Mouse (Mus musculus) heart, adult 9 months (tissue): ENCODE data around the gene Gle1.

Experiments used
- DNase-seq, 2 experiments: peaks; one replicate each; pipeline ENCODE4 v3.0.0; 2022; ENCODE audit warnings: low spot score in 2 of 2

Gle1 gene

DNA sequence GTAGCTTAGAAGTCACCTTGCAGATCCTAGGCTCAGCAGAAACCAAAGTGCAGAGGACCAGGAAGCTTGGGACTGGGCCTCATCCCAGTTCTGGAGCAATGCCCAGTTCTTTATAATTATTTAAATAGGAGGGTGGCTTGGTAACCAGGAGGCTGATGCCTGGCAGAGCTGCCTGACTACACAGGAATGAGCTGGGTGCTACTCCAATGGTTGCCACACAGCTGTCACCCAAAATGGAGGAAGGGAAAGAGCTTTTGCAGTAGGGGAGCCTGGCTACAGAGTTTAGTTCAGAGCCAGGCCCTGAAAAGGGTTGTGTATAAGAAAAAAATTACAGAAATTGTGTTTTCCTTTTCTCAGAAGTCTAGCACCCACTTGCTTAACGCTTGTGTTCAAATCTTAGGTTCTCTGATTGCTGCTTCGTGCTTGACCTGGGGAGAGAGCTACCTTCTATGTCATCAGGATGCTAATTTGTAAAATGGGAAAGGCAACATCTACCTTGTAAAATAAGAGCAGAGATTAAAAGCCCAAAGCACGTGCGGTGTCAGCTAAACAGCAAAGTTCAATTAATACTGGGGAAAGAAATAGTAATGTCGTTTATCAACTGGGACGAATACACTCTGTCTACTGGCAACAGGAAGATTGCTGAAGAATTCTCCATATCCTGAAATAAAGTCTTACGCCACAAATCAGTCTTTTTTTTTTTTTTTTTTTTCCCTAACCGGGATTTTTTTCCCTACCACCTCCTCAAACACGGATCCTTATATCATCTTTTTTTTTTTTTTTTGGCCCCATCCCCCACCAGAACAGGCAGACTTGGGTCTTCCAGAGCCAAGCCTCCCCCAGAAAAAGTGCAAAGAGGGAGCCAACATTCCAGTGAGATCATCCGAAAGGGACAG, 29.4 kb downstream of the Gle1 start:
- DNase-seq: peak; percentile 55 to 57

- DNase-seq: peak; percentile 95 to 96
Measured at GRCm38 (mm10) chr2:29965250-29965843, 30.1 kb downstream of the Gle1 start, which contains the start of gene Sptan1. Sptan1 (plus strand) TSS chr2:29965560.

GRCm38 (mm10) chr2:29965906-29966305, 30.7 kb downstream of the Gle1 start:
- no peak for DNase-seq

DNA sequence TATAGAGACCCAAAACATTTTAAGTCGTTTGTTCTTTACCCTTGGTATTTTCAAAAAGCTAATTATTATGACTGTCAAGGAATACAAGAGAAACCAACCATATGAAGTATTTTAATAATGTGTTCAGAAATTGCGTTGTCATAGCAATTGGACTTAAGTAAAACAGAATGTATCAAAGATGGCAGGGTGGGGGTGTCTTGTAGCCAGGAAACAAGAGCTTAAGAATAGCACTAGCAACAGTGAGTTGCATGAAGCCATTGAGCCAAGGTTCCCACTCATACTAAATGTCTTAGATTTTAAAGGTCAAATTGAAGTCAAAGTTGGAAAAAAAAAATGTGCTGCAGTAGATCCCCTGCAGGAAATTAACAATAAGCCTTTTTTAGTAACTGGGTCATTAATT, 31.6 kb downstream of the Gle1 start:
- DNase-seq: no peak

DNA sequence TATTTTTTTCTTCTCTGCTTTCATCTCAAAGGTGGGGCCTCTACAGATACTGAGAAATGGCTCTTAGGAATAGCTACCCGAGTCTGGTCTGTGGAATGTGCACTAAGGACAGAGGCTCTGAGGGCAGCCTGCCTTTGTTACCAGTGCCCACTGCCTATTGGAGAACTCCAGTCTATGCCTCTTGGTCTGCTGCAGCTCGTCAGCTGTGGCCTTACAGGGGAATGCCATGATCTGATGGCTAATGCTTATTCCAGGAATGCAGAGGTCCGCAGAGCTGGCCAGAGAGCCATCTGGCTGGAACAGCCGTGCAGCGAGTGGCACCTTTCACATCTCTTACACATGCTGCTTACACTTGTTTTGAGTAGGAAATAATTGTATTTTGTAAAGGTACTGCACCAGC, 32.5 kb downstream of the Gle1 start:
- no peak for DNase-seq

GRCm38 (mm10) chr2:29968638-29969037, 33.4 kb downstream of the Gle1 start:
- DNase-seq: no peak

DNA sequence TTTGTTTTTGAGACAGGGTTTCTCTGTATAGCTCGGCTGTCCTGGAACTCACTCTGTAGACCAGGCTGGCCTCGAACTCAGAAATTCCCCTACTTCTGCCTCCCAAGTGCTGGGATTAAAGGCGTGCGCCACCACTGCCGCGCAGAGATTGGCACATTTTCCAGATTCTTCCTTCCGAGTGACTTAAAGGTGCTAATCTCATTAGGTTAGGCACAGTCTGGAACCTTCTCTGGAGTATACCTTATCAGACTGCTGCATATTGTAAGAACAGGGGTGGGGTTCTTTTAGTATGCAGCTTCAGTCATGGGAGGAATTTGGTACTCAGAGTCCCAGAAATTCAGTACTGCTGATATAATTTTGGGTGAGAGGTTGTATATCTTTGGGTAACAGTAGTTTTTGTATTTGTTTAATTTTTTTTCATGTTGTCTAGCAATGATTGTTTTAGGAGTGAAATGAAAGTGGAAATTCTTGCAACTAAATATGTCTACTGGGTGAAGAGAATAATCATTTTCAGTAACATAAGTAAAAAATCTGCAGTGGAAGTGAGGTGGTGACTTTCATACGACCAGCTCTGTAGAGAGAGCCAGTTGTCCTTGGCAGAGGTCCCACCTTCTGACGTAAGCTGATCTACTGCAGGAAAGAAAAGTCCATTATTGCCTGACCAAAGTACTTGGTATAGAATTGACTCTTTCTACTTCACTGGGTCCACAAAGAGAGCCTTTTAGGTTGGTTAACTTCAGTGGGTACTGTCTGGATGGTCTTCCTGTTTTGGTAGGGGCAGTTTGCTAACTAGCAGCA, 36.8 kb downstream of the Gle1 start:
- DNase-seq: peak; percentile 65 to 83

GRCm38 (mm10) chr2:29973525-29973924, 38.3 kb downstream of the Gle1 start:
- no peak for DNase-seq

DNA sequence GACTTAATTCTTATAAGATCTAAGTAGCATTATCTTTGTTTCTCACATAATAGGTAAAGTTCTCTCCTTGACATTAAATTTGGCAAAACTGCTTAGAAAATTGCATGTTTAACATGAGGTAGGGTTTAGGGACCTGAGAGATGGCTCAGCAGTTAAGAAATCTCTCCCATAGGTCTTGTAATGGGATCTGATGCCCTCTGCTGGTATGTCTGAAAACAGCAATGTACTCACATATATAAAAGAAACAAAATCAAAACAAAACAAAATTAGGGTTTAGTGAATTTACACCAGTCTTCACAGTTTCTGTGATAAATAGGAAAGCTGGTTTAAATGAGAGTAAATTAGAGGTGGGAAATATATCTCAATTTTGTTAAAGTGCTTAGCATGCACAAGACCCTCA, 42.1 kb downstream of the Gle1 start:
- DNase-seq: peak in 1 of 2 experiments; percentile 36

- no peak for DNase-seq
Measured at GRCm38 (mm10) chr2:29980661-29981060, 45.4 kb downstream of the Gle1 start.

GRCm38 (mm10) chr2:29991962-29992361, 56.7 kb downstream of the Gle1 start:
- DNase-seq: no peak

- no peak for DNase-seq
Measured at GRCm38 (mm10) chr2:30009101-30009500, 73.9 kb downstream of the Gle1 start.
